Comparison of ENCODE assay signal across 8 mouse cellular contexts in the genomic region with DNA sequence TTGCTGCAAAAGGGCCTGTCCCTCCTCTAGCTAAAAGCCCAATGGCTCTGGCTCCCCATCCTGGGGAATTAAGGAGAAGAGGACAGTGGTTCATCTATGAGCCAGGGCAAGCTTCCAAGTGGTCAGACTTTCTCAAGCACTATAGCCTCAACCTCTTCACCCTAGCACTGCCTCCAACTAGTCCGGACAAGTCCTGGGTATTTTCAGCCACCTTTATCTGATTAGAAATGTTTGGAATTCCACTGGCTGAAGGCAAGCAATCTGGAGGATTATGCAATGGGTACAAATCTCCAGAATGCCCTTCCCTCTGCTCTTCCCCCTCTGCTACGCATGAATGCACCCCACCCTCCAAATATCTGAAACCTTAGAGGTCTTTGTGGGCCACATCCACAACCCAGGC. TPM values are rescaled to one million over a fixed set of nuclear protein-coding genes. Genes with fewer than 3 reads are reported as not detected.
A peak's percentile ranks its signal among the peaks of the same experiment; 100 is the strongest.
DNase-seq lines count a peak whose midpoint lies in the region; ATAC-seq lines count a peak whose summit lies in the region.

No protein-coding gene starts in this region.

- no peaks in the 10 kb centered on the region for H3K27me3 ChIP-seq in midbrain, embryonic 13.5 days

- H3K27ac ChIP-seq in midbrain, embryonic 13.5 days: no peak overlapping the region

- H3K9me3 ChIP-seq in midbrain, embryonic 13.5 days: no peaks in the 10 kb centered on the region

- H3K36me3 ChIP-seq in midbrain, embryonic 13.5 days: no peaks in the 10 kb centered on the region

- no peak overlapping the region for H3K4me3 ChIP-seq in midbrain, embryonic 13.5 days (replicated peaks)

- no peak overlapping the region for H3K4me2 ChIP-seq in midbrain, embryonic 13.5 days (replicated peaks)

- ATAC-seq in midbrain, embryonic 13.5 days: no peak

- peak; percentile 38 for DNase-seq in urinary bladder, postnatal 25 days (ENCODE audit: low spot score)
- no peak for DNase-seq in urinary bladder, adult 2 months (ENCODE audit: low spot score)
- DNase-seq in heart, adult 9 months (ENCODE audit: low spot score in 2 of 2): peak; percentile 65 to 72
- DNase-seq in kidney, postnatal 14 days: peak; percentile 74
- no peak for DNase-seq in ovary, postnatal 14 days (ENCODE audit: low spot score)
- DNase-seq in thymus, postnatal 36 days: no peak
- DNase-seq in adrenal gland, adult 18-20 months (ENCODE audit: low spot score in 2 of 2): no peak

- 68% methylated on average over 2 of the region's 2 CpGs for WGBS in midbrain, embryonic 13.5 days

- H3K9ac ChIP-seq in midbrain, embryonic 13.5 days (replicated peaks): no peak overlapping the region

- H3K4me1 ChIP-seq in midbrain, embryonic 13.5 days (replicated peaks): peaks cover 19% of the 10 kb centered on the region

RNA-seq across cellular contexts. Expression of a gene that starts 38.5 kb away (rescaled TPM):
- 9.6 and 10.0 TPM in 2 replicates for polyA plus RNA-seq in urinary bladder, adult 2 months (2012; rRNA removed)
- polyA plus RNA-seq in midbrain, embryonic 13.5 days (2015; fragmentation: Nextera tagmentation; extraction: Ambion mirVana): 4.1 and 5.5 TPM in 2 replicates
- 1 to 10 TPM; 2.5 to 3.8 TPM for total RNA-seq in adrenal gland, adult 18-20 months (2021)

RNA-seq across cellular contexts. Expression of a gene that starts 39.1 kb away (rescaled TPM):
- 76.7 and 88.6 TPM in 2 replicates for polyA plus RNA-seq in urinary bladder, adult 2 months (2012; rRNA removed)
- polyA plus RNA-seq in midbrain, embryonic 13.5 days (2015; fragmentation: Nextera tagmentation; extraction: Ambion mirVana): 190 and 195 TPM in 2 replicates
- 10 to 100 TPM; 63.6 to 73.5 TPM for total RNA-seq in adrenal gland, adult 18-20 months (2021)

RNA-seq across cellular contexts. Expression of a gene that starts 55.3 kb away (rescaled TPM):
- 3.0 and 3.2 TPM in 2 replicates for polyA plus RNA-seq in urinary bladder, adult 2 months (2012; rRNA removed)
- 38.7 and 46.4 TPM in 2 replicates for polyA plus RNA-seq in midbrain, embryonic 13.5 days (2015; fragmentation: Nextera tagmentation; extraction: Ambion mirVana)
- 1 to 10 TPM; 1.2 to 2.3 TPM for total RNA-seq in adrenal gland, adult 18-20 months (2021)

RNA-seq across cellular contexts. Expression of a gene that starts 56.4 kb away (rescaled TPM):
- polyA plus RNA-seq in urinary bladder, adult 2 months (2012; rRNA removed): 416 and 633 TPM in 2 replicates
- polyA plus RNA-seq in midbrain, embryonic 13.5 days (2015; fragmentation: Nextera tagmentation; extraction: Ambion mirVana): 32.8 and 39.4 TPM in 2 replicates
- total RNA-seq in adrenal gland, adult 18-20 months (2021): 10 to 100 TPM; 51.8 to 93.4 TPM

Comparison
In these comparisons a context has a peak if more than half of its experiments do, and no peak if none do; other contexts are left out.
1. DNase-seq: peak in urinary bladder, postnatal 25 days (single experiment), heart, adult 9 months (2 of 2) and kidney, postnatal 14 days (single experiment); none in urinary bladder, adult 2 months (single experiment), ovary, postnatal 14 days (single experiment), thymus, postnatal 36 days (0 of 2) and adrenal gland, adult 18-20 months (0 of 2).